Mouse (Mus musculus): ENCODE measurements around the gene Sipa1. TPM values are rescaled to one million over a fixed set of nuclear protein-coding genes. Genes with fewer than 3 reads are reported as not detected.

Sipa1 gene
- total RNA-seq, 4 experiments from 2014 or later: 40.3 to 76.9 (median 57.8) TPM

- DNase-seq: no peak
These were observed 59.8 kb downstream of the Sipa1 start for GRCm38 (mm10) chr19:5603664-5604063.

- peak; percentile 65 for DNase-seq
These were observed 61.6 kb downstream of the Sipa1 start, which contains the start of gene Rnaseh2c for GRCm38 (mm10) chr19:5601752-5602541. TSS of gene Rnaseh2c (plus strand) at chr19:5601873.

Small RNA genes lying within 50 kb of the gene (microRNA-seq; reads per million reads assigned to microRNA genes)
- gene Mir6987: 0 to 0.34 reads per million in 2 experiments

Other genes starting within 250 kb of the Sipa1 start
- 100 to 1,000 TPM; 272 to 295 (median 289) TPM for gene Drap1, start 238.7 kb downstream of the Sipa1 start, total RNA-seq (2022)
- gene AI837181, start 238.6 kb downstream of the Sipa1 start, total RNA-seq (2022): 10 to 100 TPM; 52.2 to 59.2 (median 52.8) TPM
- under 1 TPM in 3 of 4 experiments, not detected in 1; 0.22 to 0.86 (median 0.56) TPM for gene Fosl1, start 216.2 kb downstream of the Sipa1 start, total RNA-seq (2022)
- 10 to 100 TPM in 3 of 4 experiments, 1 to 10 TPM in 1; 8.9 to 12.4 (median 11.4) TPM for gene Ccdc85b, start 205.8 kb downstream of the Sipa1 start, total RNA-seq (2022)
- gene Fibp, start 203.1 kb downstream of the Sipa1 start, total RNA-seq (2022): 100 to 1,000 TPM in 2 of 4 experiments, 10 to 100 TPM in 2; 95.6 to 139 (median 110) TPM
- gene Ctsw, start 195.2 kb downstream of the Sipa1 start, total RNA-seq (2022): 1 to 10 TPM; 1.1 to 2.2 (median 1.6) TPM
- 100 to 1,000 TPM in 2 of 4 experiments, 10 to 100 TPM in 2; 64.9 to 173 (median 105) TPM for gene Efemp2, start 189.8 kb downstream of the Sipa1 start, total RNA-seq (2022)
- 10 to 100 TPM; 25.8 to 40.4 (median 33.8) TPM for gene Mus81, start 175.3 kb downstream of the Sipa1 start, total RNA-seq (2022)
- 100 to 1,000 TPM; 711 to 770 (median 737) TPM for gene Cfl1, start 173.3 kb downstream of the Sipa1 start, total RNA-seq (2022)
- gene 1700020D05Rik, start 159.9 kb downstream of the Sipa1 start, total RNA-seq (2022): 10 to 100 TPM in 1 of 4 experiments, 1 to 10 TPM in 3; 2.2 to 10.4 (median 5.4) TPM
- gene Snx32, start 153.2 kb downstream of the Sipa1 start, total RNA-seq (2022): 10 to 100 TPM; 13.4 to 35.0 (median 23.9) TPM
- gene Ovol1, start 103.1 kb downstream of the Sipa1 start, total RNA-seq (2022): not detected
- gene Ap5b1, start 95.7 kb downstream of the Sipa1 start, total RNA-seq (2022): 10 to 100 TPM; 10.8 to 15.7 (median 13.1) TPM
- gene Rnaseh2c, start 61.8 kb downstream of the Sipa1 start, total RNA-seq (2022): 100 to 1,000 TPM; 123 to 156 (median 130) TPM
- gene Kat5, start 53.5 kb downstream of the Sipa1 start, total RNA-seq (2022): 10 to 100 TPM; 71.6 to 90.4 (median 76.6) TPM
- 100 to 1,000 TPM in 2 of 4 experiments, 10 to 100 TPM in 2; 90.0 to 114 (median 96.4) TPM for gene Rela, start 26.2 kb downstream of the Sipa1 start, total RNA-seq (2022)
- gene Map3k11, start 25.0 kb upstream of the Sipa1 start, total RNA-seq (2022): 10 to 100 TPM; 40.8 to 53.6 (median 46.3) TPM
- 100 to 1,000 TPM in 3 of 4 experiments, 10 to 100 TPM in 1; 95.1 to 183 (median 136) TPM for gene Pcnx3, start 25.2 kb upstream of the Sipa1 start, total RNA-seq (2022)
- not detected for gene Kcnk7, start 40.7 kb upstream of the Sipa1 start, total RNA-seq (2022)
- gene Ehbp1l1, start 62.6 kb upstream of the Sipa1 start, total RNA-seq (2022): 10 to 100 TPM; 24.9 to 39.2 (median 32.8) TPM
- 10 to 100 TPM; 56.2 to 62.7 (median 57.0) TPM for gene Fam89b, start 65.9 kb upstream of the Sipa1 start, total RNA-seq (2022)
- 100 to 1,000 TPM; 254 to 451 (median 353) TPM for gene Ltbp3, start 77.2 kb upstream of the Sipa1 start, total RNA-seq (2022)
- 100 to 1,000 TPM; 112 to 147 (median 124) TPM for gene Scyl1, start 107.7 kb upstream of the Sipa1 start, total RNA-seq (2022)
- gene Frmd8, start 211.6 kb upstream of the Sipa1 start, total RNA-seq (2022): 10 to 100 TPM; 47.6 to 55.2 (median 53.4) TPM
- 10 to 100 TPM; 12.8 to 21.7 (median 17.5) TPM for gene Slc25a45, start 214.1 kb upstream of the Sipa1 start, total RNA-seq (2022)
- 1 to 10 TPM in 3 of 4 experiments, under 1 TPM in 1; 0.93 to 3.5 (median 1.6) TPM for gene Tigd3, start 230.4 kb upstream of the Sipa1 start, total RNA-seq (2022)
- gene Dpf2, start 249.3 kb upstream of the Sipa1 start, total RNA-seq (2022): 100 to 1,000 TPM in 3 of 4 experiments, 10 to 100 TPM in 1; 93.7 to 147 (median 129) TPM

All from adrenal gland, adult 8-10 months (tissue).